Mouse (Mus musculus): ENCODE data around the gene Lbh. TPM values are rescaled to one million over a fixed set of nuclear protein-coding genes. Genes with fewer than 3 reads are reported as not detected.

Gene Lbh
- polyA plus RNA-seq, 1 experiment from 2014 or later, result 5.3 TPM

- Histone ChIP-seq H3K4me3 (no peak overlapping the region), H3K36me3 (ENCODE audit: poor library complexity, severe bottlenecking) (no peaks in the 10 kb centered on the region), H3K4me1 (no peaks in the 10 kb centered on the region), H3K9ac (no peak overlapping the region), H3K4me2 (no peak overlapping the region), H3K27ac (no peak overlapping the region), H3K27me3 (no peaks in the 10 kb centered on the region), H3K9me3 (replicated peaks) (no peaks in the 10 kb centered on the region)
- 81% methylated on average over 9 of the region's 9 CpGs for WGBS
- ATAC-seq, result no peak
Measured at GRCm38 (mm10) chr17:72948119-72948518, 30.0 kb downstream of the Lbh start.

- H3K4me3 ChIP-seq, result no peak overlapping the region
- H3K9ac ChIP-seq, result no peak overlapping the region
- no peaks in the 10 kb centered on the region for H3K4me1 ChIP-seq
- H3K4me2 ChIP-seq, result no peak overlapping the region
- H3K27ac ChIP-seq, result no peak overlapping the region
- H3K27me3 ChIP-seq, result no peaks in the 10 kb centered on the region
- ATAC-seq, result no peak
- no peaks in the 10 kb centered on the region for H3K36me3 ChIP-seq (ENCODE audit: poor library complexity, severe bottlenecking)
- H3K9me3 ChIP-seq (replicated peaks), result no peaks in the 10 kb centered on the region
- 82% methylated on average over 7 of the region's 7 CpGs for WGBS
Measured at GRCm38 (mm10) chr17:72949247-72949701, 31.2 kb downstream of the Lbh start.

- no peak overlapping the region for H3K4me3 ChIP-seq
- no peaks in the 10 kb centered on the region for H3K4me1 ChIP-seq
- no peak overlapping the region for H3K4me2 ChIP-seq
- no peak for ATAC-seq
- H3K27ac ChIP-seq, result no peak overlapping the region
- no peaks in the 10 kb centered on the region for H3K36me3 ChIP-seq (ENCODE audit: poor library complexity, severe bottlenecking)
- H3K9me3 ChIP-seq (replicated peaks), result no peaks in the 10 kb centered on the region
- no peak overlapping the region for H3K9ac ChIP-seq
- H3K27me3 ChIP-seq, result no peaks in the 10 kb centered on the region
- WGBS, result 82% methylated on average over 6 of the region's 6 CpGs
Measured at GRCm38 (mm10) chr17:72951331-72951730, 33.2 kb downstream of the Lbh start.

GRCm38 (mm10) chr17:72953811-72954685 lies 35.9 kb downstream of the Lbh start:
- WGBS, result 92% methylated on average over 6 of the region's 6 CpGs
- Histone ChIP-seq H3K4me3 (no peak overlapping the region), H3K9ac (no peak overlapping the region), H3K9me3 (replicated peaks) (no peaks in the 10 kb centered on the region), H3K27ac (no peak overlapping the region), H3K27me3 (no peaks in the 10 kb centered on the region), H3K4me2 (no peak overlapping the region), H3K4me1 (no peaks in the 10 kb centered on the region), H3K36me3 (ENCODE audit: poor library complexity, severe bottlenecking) (no peaks in the 10 kb centered on the region)
- no peak for ATAC-seq

- H3K4me3 ChIP-seq, result no peak overlapping the region
- ATAC-seq, result no peak
- H3K4me1 ChIP-seq, result no peaks in the 10 kb centered on the region
- H3K4me2 ChIP-seq, result no peak overlapping the region
- H3K36me3 ChIP-seq (ENCODE audit: poor library complexity, severe bottlenecking), result no peaks in the 10 kb centered on the region
- WGBS, result 40% methylated on average over 2 of the region's 2 CpGs
- H3K9ac ChIP-seq, result no peak overlapping the region
- H3K27me3 ChIP-seq, result no peaks in the 10 kb centered on the region
- no peak overlapping the region for H3K27ac ChIP-seq
- no peaks in the 10 kb centered on the region for H3K9me3 ChIP-seq (replicated peaks)
Measured at GRCm38 (mm10) chr17:72955534-72955933, 37.4 kb downstream of the Lbh start.

- H3K4me1 ChIP-seq, result no peaks in the 10 kb centered on the region
- H3K4me2 ChIP-seq, result no peak overlapping the region
- no peaks in the 10 kb centered on the region for H3K36me3 ChIP-seq (ENCODE audit: poor library complexity, severe bottlenecking)
- no peak for ATAC-seq
- H3K27me3 ChIP-seq, result no peaks in the 10 kb centered on the region
- H3K27ac ChIP-seq, result no peak overlapping the region
- H3K9ac ChIP-seq, result no peak overlapping the region
- no peak overlapping the region for H3K4me3 ChIP-seq
- WGBS, result 91% methylated on average over 6 of the region's 6 CpGs
- H3K9me3 ChIP-seq (replicated peaks), result no peaks in the 10 kb centered on the region
Measured at GRCm38 (mm10) chr17:72957016-72957415, 38.9 kb downstream of the Lbh start.

GRCm38 (mm10) chr17:72958886-72959285 lies 40.8 kb downstream of the Lbh start:
- no peak overlapping the region for H3K9ac ChIP-seq
- H3K9me3 ChIP-seq (replicated peaks), result no peaks in the 10 kb centered on the region
- no peaks in the 10 kb centered on the region for H3K4me1 ChIP-seq
- H3K27me3 ChIP-seq, result no peaks in the 10 kb centered on the region
- no peaks in the 10 kb centered on the region for H3K36me3 ChIP-seq (ENCODE audit: poor library complexity, severe bottlenecking)
- H3K4me3 ChIP-seq, result no peak overlapping the region
- ATAC-seq, result no peak
- H3K27ac ChIP-seq, result no peak overlapping the region
- 88% methylated on average over 5 of the region's 5 CpGs for WGBS
- no peak overlapping the region for H3K4me2 ChIP-seq

GRCm38 (mm10) chr17:72959497-72960039 lies 41.5 kb downstream of the Lbh start:
- 77% methylated on average over 5 of the region's 5 CpGs for WGBS
- H3K4me2 ChIP-seq, result no peak overlapping the region
- H3K4me3 ChIP-seq, result no peak overlapping the region
- no peaks in the 10 kb centered on the region for H3K9me3 ChIP-seq (replicated peaks)
- no peak overlapping the region for H3K27ac ChIP-seq
- H3K36me3 ChIP-seq (ENCODE audit: poor library complexity, severe bottlenecking), result no peaks in the 10 kb centered on the region
- no peak for ATAC-seq
- H3K4me1 ChIP-seq, result no peaks in the 10 kb centered on the region
- no peaks in the 10 kb centered on the region for H3K27me3 ChIP-seq
- H3K9ac ChIP-seq, result no peak overlapping the region

GRCm38 (mm10) chr17:72960243-72960642 lies 42.1 kb downstream of the Lbh start:
- ATAC-seq, result no peak
- H3K36me3 ChIP-seq (ENCODE audit: poor library complexity, severe bottlenecking), result no peaks in the 10 kb centered on the region
- H3K9ac ChIP-seq, result no peak overlapping the region
- H3K4me3 ChIP-seq, result no peak overlapping the region
- H3K27me3 ChIP-seq, result no peaks in the 10 kb centered on the region
- WGBS, result 96% methylated on average over 4 of the region's 4 CpGs
- H3K9me3 ChIP-seq (replicated peaks), result no peaks in the 10 kb centered on the region
- H3K27ac ChIP-seq, result no peak overlapping the region
- H3K4me2 ChIP-seq, result no peak overlapping the region
- H3K4me1 ChIP-seq, result no peaks in the 10 kb centered on the region

GRCm38 (mm10) chr17:72960873-72961272 lies 42.8 kb downstream of the Lbh start:
- H3K27ac ChIP-seq, result no peak overlapping the region
- H3K4me2 ChIP-seq, result no peak overlapping the region
- H3K27me3 ChIP-seq, result no peaks in the 10 kb centered on the region
- no peak overlapping the region for H3K4me3 ChIP-seq
- WGBS, result 87% methylated on average over 2 of the region's 2 CpGs
- no peak for ATAC-seq
- no peaks in the 10 kb centered on the region for H3K9me3 ChIP-seq (replicated peaks)
- H3K4me1 ChIP-seq, result no peaks in the 10 kb centered on the region
- no peaks in the 10 kb centered on the region for H3K36me3 ChIP-seq (ENCODE audit: poor library complexity, severe bottlenecking)
- no peak overlapping the region for H3K9ac ChIP-seq

- no peak overlapping the region for H3K9ac ChIP-seq
- no peak overlapping the region for H3K4me3 ChIP-seq
- no peaks in the 10 kb centered on the region for H3K36me3 ChIP-seq (ENCODE audit: poor library complexity, severe bottlenecking)
- no peak overlapping the region for H3K4me2 ChIP-seq
- no peak for ATAC-seq
- no peak overlapping the region for H3K27ac ChIP-seq
- no peaks in the 10 kb centered on the region for H3K9me3 ChIP-seq (replicated peaks)
- no peaks in the 10 kb centered on the region; the same call in 1 of the 2 replicates for H3K4me1 ChIP-seq
- 89% methylated on average over 8 of the region's 8 CpGs for WGBS
- no peaks in the 10 kb centered on the region for H3K27me3 ChIP-seq
Measured at GRCm38 (mm10) chr17:72961953-72962630, 44.0 kb downstream of the Lbh start.

GRCm38 (mm10) chr17:72965687-72966086 lies 47.6 kb downstream of the Lbh start:
- H3K9me3 ChIP-seq (replicated peaks), result no peaks in the 10 kb centered on the region
- no peak overlapping the region for H3K4me2 ChIP-seq
- no peaks in the 10 kb centered on the region for H3K36me3 ChIP-seq (ENCODE audit: poor library complexity, severe bottlenecking)
- no peak for ATAC-seq
- no peaks in the 10 kb centered on the region; the same call in 1 of the 2 replicates for H3K4me1 ChIP-seq
- H3K27me3 ChIP-seq, result no peaks in the 10 kb centered on the region
- no peak overlapping the region for H3K4me3 ChIP-seq
- WGBS, result 92% methylated on average over 4 of the region's 5 CpGs
- no peak overlapping the region for H3K9ac ChIP-seq
- H3K27ac ChIP-seq, result no peak overlapping the region
